Comparison of ENCODE assay signal across 9 mouse cellular contexts in the genomic region with DNA sequence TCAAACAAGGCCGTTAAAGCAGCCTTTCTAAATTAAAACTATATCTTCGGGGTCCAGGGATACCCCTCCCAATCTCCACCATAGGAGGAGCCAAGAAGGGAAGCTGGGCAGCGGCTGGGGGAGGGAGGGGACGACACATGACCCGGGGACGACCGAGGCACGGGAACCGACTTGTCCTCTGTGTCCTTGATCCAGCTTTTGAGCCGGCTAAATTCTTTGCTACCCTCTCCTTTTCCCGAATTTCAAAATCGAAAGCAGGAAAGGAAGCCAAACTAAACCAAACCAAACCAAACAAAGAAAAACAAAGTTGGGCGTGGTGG. TPM values are rescaled to one million over a fixed set of nuclear protein-coding genes. Genes with fewer than 3 reads are reported as not detected.
DNase-seq lines count a peak whose midpoint lies in the region; ATAC-seq and TF ChIP-seq lines count a peak whose summit lies in the region.
"Had no signal": no experiment of that assay in that cellular context is flagged by ENCODE, and none has a peak within 500 bp of the region (broad histone marks: within the 10 kb centered on the region; RNA-seq: fewer than 3 reads in every experiment).

No protein-coding gene starts in this region.

- H3K9me3 ChIP-seq in embryonic facial prominence, embryonic 14.5 days (ENCODE audit: control insufficient read depth, low read length) = no peaks in the 10 kb centered on the region
- no peaks in the 10 kb centered on the region for H3K9me3 ChIP-seq in heart, embryonic 15.5 days (replicated peaks)

- H3K27me3 ChIP-seq in embryonic facial prominence, embryonic 14.5 days (replicated peaks; ENCODE audit: control insufficient read depth, insufficient read depth, low read length) = no peaks in the 10 kb centered on the region
- H3K27me3 ChIP-seq in heart, embryonic 15.5 days = no peaks in the 10 kb centered on the region
- H3K27me3 ChIP-seq: Patski had no signal

- H3K4me3 ChIP-seq in embryonic facial prominence, embryonic 14.5 days (ENCODE audit: low read depth, low read length) = peak overlapping the region; percentile 100
- H3K4me3 ChIP-seq in heart, embryonic 15.5 days = peak overlapping the region; percentile 96
- H3K4me3 ChIP-seq in lung, adult 2 months (replicated peaks; ENCODE audit: extremely low read depth, low read depth, low read length) = peak overlapping the region; percentile 71

- peaks cover 34% of the 10 kb centered on the region for H3K36me3 ChIP-seq in embryonic facial prominence, embryonic 14.5 days (ENCODE audit: control insufficient read depth, insufficient read depth, low read length)
- peaks cover 28% of the 10 kb centered on the region for H3K36me3 ChIP-seq in heart, embryonic 15.5 days

- H3K4me1 ChIP-seq in embryonic facial prominence, embryonic 14.5 days (ENCODE audit: control insufficient read depth, insufficient read depth, low read length) = peaks cover 8% of the 10 kb centered on the region
- peaks cover 26% of the 10 kb centered on the region for H3K4me1 ChIP-seq in heart, embryonic 15.5 days (replicated peaks)
- peaks cover 13% of the 10 kb centered on the region for H3K4me1 ChIP-seq in lung, adult 2 months (ENCODE audit: control insufficient read depth, insufficient read depth, low read length)

- peak overlapping the region; percentile 81 for H3K9ac ChIP-seq in embryonic facial prominence, embryonic 14.5 days (ENCODE audit: low read depth, low read length)
- peak overlapping the region; percentile 67 for H3K9ac ChIP-seq in heart, embryonic 15.5 days

- under 1% methylated on average over 13 of the region's 13 CpGs for WGBS in embryonic facial prominence, embryonic 14.5 days
- under 1% methylated on average over 13 of the region's 13 CpGs for WGBS in heart, embryonic 15.5 days
- under 1% methylated on average over 13 of the region's 13 CpGs for WGBS in lung, adult 2 months

- peak; percentile 93; the same call in 1 of the 2 replicates for TF ChIP-seq POLR2A in lung, adult 2 months (IDR thresholded peaks at IDR 0.05; ENCODE audit: borderline replicate concordance, extremely low read depth, low read depth, low read length)

- peak; percentile 67; the same call in 1 of the 2 replicates for ATAC-seq in embryonic facial prominence, embryonic 14.5 days (ENCODE audit: low read depth)
- ATAC-seq in heart, embryonic 15.5 days (replicated peaks; ENCODE audit: insufficient number of reproducible peaks, insufficient read depth, low FRiP score, low read depth) = peak; percentile 53; the same call in 1 of the 2 replicates

- peak; percentile 44 to 46 for DNase-seq in left cerebral cortex, adult 18-20 months (ENCODE audit: low spot score in 2 of 2)
- DNase-seq in left cerebral cortex, adult 11 months (ENCODE audit: low spot score) = no peak
- DNase-seq in embryonic facial prominence, embryonic 14.5 days (ENCODE audit: low spot score) = peak; percentile 80
- peak; percentile 84 for DNase-seq in kidney, postnatal 14 days
- DNase-seq in lung, adult 2 months = peak; percentile 58
- DNase-seq in ovary, postnatal 10 days (ENCODE audit: low spot score) = peak; percentile 52
- DNase-seq in thymus, postnatal 25 days = peak; percentile 80

- peak overlapping the region; percentile 83 for H3K4me2 ChIP-seq in embryonic facial prominence, embryonic 14.5 days (ENCODE audit: low read depth, low read length)
- H3K4me2 ChIP-seq in heart, embryonic 15.5 days = peak overlapping the region; percentile 80

- no peak for TF ChIP-seq CTCF in lung, adult 2 months (IDR thresholded peaks at IDR 0.05; ENCODE audit: insufficient read depth, low read length)

- peak overlapping the region; percentile 94 for H3K27ac ChIP-seq in embryonic facial prominence, embryonic 14.5 days (replicated peaks; ENCODE audit: low read depth, low read length)
- H3K27ac ChIP-seq in heart, embryonic 15.5 days = peak overlapping the region; percentile 90

RNA-seq across cellular contexts. Expression of a gene that starts 0.5 kb away (rescaled TPM):
- 100 to 1,000 TPM; 248 to 297 TPM for total RNA-seq in left cerebral cortex, adult 18-20 months (2021)
- 349 and 369 TPM in 2 replicates for polyA plus RNA-seq in embryonic facial prominence, embryonic 14.5 days (2014; fragmentation: Nextera tagmentation; extraction: Ambion mirVana)
- 366 and 379 TPM in 2 replicates for polyA plus RNA-seq in heart, embryonic 15.5 days (2015; fragmentation: Nextera tagmentation; extraction: Ambion mirVana)
- 533 and 883 TPM in 2 replicates for polyA plus RNA-seq in lung, adult 2 months (2012; rRNA removed)

RNA-seq across cellular contexts. Expression of a gene that starts 7.8 kb away (rescaled TPM):
- total RNA-seq in left cerebral cortex, adult 18-20 months (2021) = 10 to 100 TPM; 59.9 to 63.6 TPM
- 59.7 and 60.0 TPM in 2 replicates for polyA plus RNA-seq in embryonic facial prominence, embryonic 14.5 days (2014; fragmentation: Nextera tagmentation; extraction: Ambion mirVana)
- 52.6 and 57.6 TPM in 2 replicates for polyA plus RNA-seq in heart, embryonic 15.5 days (2015; fragmentation: Nextera tagmentation; extraction: Ambion mirVana)
- 25.7 and 43.4 TPM in 2 replicates for polyA plus RNA-seq in lung, adult 2 months (2012; rRNA removed)

RNA-seq across cellular contexts. Expression of a gene that starts 8.1 kb away (rescaled TPM):
- 100 to 1,000 TPM; 119 to 127 TPM for total RNA-seq in left cerebral cortex, adult 18-20 months (2021)
- 140 and 144 TPM in 2 replicates for polyA plus RNA-seq in embryonic facial prominence, embryonic 14.5 days (2014; fragmentation: Nextera tagmentation; extraction: Ambion mirVana)
- polyA plus RNA-seq in heart, embryonic 15.5 days (2015; fragmentation: Nextera tagmentation; extraction: Ambion mirVana) = 142 TPM in 2 replicates
- polyA plus RNA-seq in lung, adult 2 months (2012; rRNA removed) = 125 and 169 TPM in 2 replicates

RNA-seq across cellular contexts. Expression of a gene that starts 58.5 kb away (rescaled TPM):
- not detected for total RNA-seq in left cerebral cortex, adult 18-20 months (2021)
- 3.0 and 4.3 TPM in 2 replicates for polyA plus RNA-seq in embryonic facial prominence, embryonic 14.5 days (2014; fragmentation: Nextera tagmentation; extraction: Ambion mirVana)
- polyA plus RNA-seq in heart, embryonic 15.5 days (2015; fragmentation: Nextera tagmentation; extraction: Ambion mirVana) = 5.4 and 8.9 TPM in 2 replicates
- polyA plus RNA-seq in lung, adult 2 months (2012; rRNA removed) = 0.14 TPM in 1 of 2 replicates, not detected in the other
